Mouse (Mus musculus): ENCODE measurements around the gene Vps4a.

DNA sequence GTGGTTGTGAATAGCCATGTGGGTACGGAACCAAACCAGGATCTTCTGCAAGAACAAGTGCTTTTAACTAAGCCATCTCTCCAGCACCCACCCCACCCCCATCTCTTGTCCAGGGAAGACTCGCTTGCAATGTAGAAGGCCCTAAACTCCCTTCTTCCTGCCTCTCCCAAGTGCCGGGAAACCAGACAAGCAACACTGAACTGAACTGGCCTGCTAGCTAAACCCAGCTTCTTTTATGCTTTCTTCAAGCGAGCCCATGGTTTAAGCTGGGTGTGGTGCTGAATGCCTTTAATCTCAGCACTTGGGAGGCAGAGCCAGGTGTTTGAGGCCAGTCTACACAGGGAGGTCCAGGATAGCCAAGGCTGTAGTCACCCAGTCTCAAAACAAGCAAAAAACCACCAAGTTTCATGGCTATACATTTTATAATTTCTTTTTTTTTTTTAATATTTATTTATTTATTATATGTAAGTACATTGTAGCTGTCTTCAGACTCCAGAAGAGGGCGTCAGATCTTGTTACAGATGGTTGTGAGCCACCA lies 57.6 kb downstream of the Vps4a start:
- no peak for TF ChIP-seq ZNF384 (IDR thresholded peaks at IDR 0.05; ENCODE audit: low read depth, low read length)
- no peak for TF ChIP-seq HCFC1 (IDR thresholded peaks at IDR 0.05; ENCODE audit: borderline replicate concordance, insufficient read depth, low read length)
- no peak for TF ChIP-seq MAFK (IDR thresholded peaks at IDR 0.05; ENCODE audit: insufficient read depth, low read depth, low read length)
- no peak for TF ChIP-seq ZC3H11A (IDR thresholded peaks at IDR 0.05; ENCODE audit: borderline replicate concordance, low read depth, low read length)
